Mouse (Mus musculus) hindbrain, embryonic 16.5 days (tissue): ENCODE results near the gene Gtf2h4. TPM values are rescaled to one million over a fixed set of nuclear protein-coding genes. Genes with fewer than 3 reads are reported as not detected.

Source experiments
- ATAC-seq: fragments of 200-750 bp; cut with Nextera tagmentation; 2 replicates; pipeline ENCODE4 v1.8.0; 2017; ENCODE audit warnings: moderate TSS enrichment, moderate library complexity
- H3K27ac ChIP-seq: fragments of 300-500 bp; sonication (generic); 2 replicates; pipeline ENCODE4 v1.5.1; 2014; ENCODE audit warnings: low read depth, mild to moderate bottlenecking, control low read depth, low read length, moderate library complexity
- H3K27me3 ChIP-seq: fragments of 300-500 bp; sonication (generic); replicated peaks from 2 replicates; pipeline ENCODE4 v1.6.1; 2014; ENCODE audit warnings: low read length; ENCODE audit not compliant: control insufficient read depth, insufficient read depth
- H3K36me3 ChIP-seq: fragments of 300-500 bp; sonication (generic); 2 replicates; pipeline ENCODE4 v1.6.1; 2014; ENCODE audit warnings: mild to moderate bottlenecking, low read length, moderate library complexity, mixed read lengths; ENCODE audit not compliant: control insufficient read depth, insufficient read depth
- H3K4me1 ChIP-seq: fragments of 300-500 bp; sonication (generic); 2 replicates; pipeline ENCODE4 v1.6.1; 2014; ENCODE audit warnings: low read depth, low read length; ENCODE audit not compliant: control insufficient read depth, insufficient read depth
- H3K4me2 ChIP-seq: fragments of 300-500 bp; sonication (generic); 2 replicates; pipeline ENCODE4 v1.6.1; 2014; ENCODE audit warnings: mild to moderate bottlenecking, low read length, control low read depth, moderate library complexity
- H3K4me3 ChIP-seq: fragments of 300-500 bp; sonication (generic); 2 replicates; pipeline ENCODE4 v1.5.1; 2014; ENCODE audit warnings: mild to moderate bottlenecking, low read length, control low read depth, moderate library complexity
- H3K9ac ChIP-seq: fragments of 300-500 bp; sonication (generic); 2 replicates; pipeline ENCODE4 v1.6.1; 2014; ENCODE audit warnings: low read depth, mild to moderate bottlenecking, control low read depth, low read length, moderate library complexity
- H3K9me3 ChIP-seq: fragments of 300-500 bp; sonication (generic); 2 replicates; pipeline ENCODE4 v1.6.1; 2014; ENCODE audit warnings: mild to moderate bottlenecking, low read length, moderate library complexity; ENCODE audit not compliant: control insufficient read depth
- WGBS: fragments of 180-500 bp; shearing (Covaris S2); extraction: QIAGEN DNeasy Blood & Tissue Kit; methylation state at CpG from one replicate; pipeline ENCODE4 v1.1.7; 2014; 5-methylcytosine and 5-hydroxymethylcytosine counted together
- polyA plus RNA-seq: library from polyadenylated mRNA; unstranded; fragments of >200 nt; fragmentation: Nextera tagmentation; extraction: Ambion mirVana; gene quantifications from 2 replicates; pipeline ENCODE4 v1.2.1, GENCODE M21; 2015

The Gtf2h4 gene
- polyA plus RNA-seq, 1 experiment from 2014 or later, result 27.8 TPM

DNA sequence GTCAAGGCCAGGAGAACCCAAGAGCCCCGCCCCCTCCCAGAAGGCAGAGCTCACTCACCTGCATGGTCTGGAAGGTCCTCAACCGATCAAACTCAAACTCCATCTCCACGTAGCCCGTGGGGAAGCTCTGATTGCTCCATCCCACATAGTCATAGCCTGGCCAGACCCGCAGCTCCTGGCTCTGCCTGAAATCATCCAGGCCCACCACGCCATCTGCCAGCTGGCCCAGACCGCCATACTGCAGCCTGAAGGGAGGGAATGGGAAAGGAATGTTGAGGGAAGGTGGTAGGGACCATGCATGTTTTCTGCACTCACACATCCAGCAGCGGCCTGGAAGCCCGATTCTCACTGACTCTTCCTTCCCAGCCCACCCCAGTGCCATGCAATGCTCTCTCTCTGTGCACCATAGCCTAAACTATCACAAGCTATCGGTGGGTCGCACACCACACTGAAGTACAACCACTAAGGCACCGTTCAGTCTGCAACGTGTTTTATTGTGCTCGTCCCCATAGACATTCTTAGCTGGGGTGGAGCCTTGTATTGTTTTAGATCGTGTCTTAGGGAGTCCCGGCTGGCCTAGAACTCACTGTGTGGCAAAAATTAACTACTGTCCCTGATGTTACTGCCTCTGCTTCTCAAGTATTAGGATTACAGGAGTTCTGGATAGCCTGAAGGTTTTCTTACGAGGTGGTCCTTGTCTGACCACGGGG, 16.6 kb upstream of the Gtf2h4 start:
- H3K4me1 ChIP-seq, result peaks cover 2% of the 10 kb centered on the region; the same call in 1 of the 2 replicates
- H3K9ac ChIP-seq, result no peak overlapping the region
- no peak overlapping the region for H3K4me2 ChIP-seq
- H3K36me3 ChIP-seq, result peaks cover 57% of the 10 kb centered on the region
- H3K27ac ChIP-seq, result no peak overlapping the region
- ATAC-seq, result no peak
- H3K4me3 ChIP-seq, result no peak overlapping the region
- WGBS, result 88% methylated on average over 18 of the region's 18 CpGs
- H3K9me3 ChIP-seq, result no peaks in the 10 kb centered on the region
- H3K27me3 ChIP-seq, result no peaks in the 10 kb centered on the region

DNA sequence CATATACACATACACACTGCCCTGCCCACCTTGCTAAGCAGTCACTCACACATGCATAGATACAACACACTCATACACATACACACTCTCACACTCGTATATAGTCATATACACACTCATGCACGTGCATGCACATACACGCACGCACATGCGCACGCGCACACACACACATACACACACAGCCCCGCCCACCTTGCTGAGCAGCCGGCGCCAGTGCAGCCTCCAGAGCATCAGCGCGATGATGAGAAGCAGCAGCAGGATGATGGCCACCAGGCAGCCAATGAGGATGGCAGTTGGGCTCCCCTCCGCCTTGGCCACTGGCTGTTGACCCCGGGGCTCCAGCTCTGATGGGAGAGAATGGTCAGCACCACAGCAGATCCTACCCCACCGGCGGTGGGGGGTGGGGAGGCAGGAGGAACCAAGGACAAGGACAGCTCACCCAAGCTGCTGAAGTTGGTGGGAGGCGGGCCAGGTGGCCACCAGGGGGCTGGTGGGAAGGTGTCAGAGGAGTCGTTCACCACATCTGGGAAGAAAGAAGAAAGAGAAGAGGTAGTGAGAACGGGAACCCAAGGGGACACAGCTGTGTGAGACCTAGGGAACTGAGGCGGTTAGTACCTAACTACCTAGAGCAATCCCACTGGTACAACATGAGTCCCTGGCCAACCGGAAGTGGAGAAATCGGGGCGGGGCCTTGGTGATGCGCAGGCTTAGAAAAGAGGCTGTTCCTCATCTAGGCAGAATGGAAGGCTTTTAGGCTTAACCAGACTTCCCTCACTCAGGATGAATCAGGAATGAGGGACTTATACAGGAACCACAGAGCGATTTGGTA, 15.0 kb upstream of the Gtf2h4 start:
- H3K4me1 ChIP-seq, result peaks cover 3% of the 10 kb centered on the region; the same call in 1 of the 2 replicates
- 0 out of 2 replicates have a peak, but pooled peaks have one; percentile 1 for ATAC-seq
- WGBS, result 88% methylated on average over 25 of the region's 25 CpGs
- no peak overlapping the region for H3K4me3 ChIP-seq
- no peaks in the 10 kb centered on the region for H3K9me3 ChIP-seq
- H3K27me3 ChIP-seq, result no peaks in the 10 kb centered on the region
- no peak overlapping the region for H3K27ac ChIP-seq
- no peak overlapping the region for H3K4me2 ChIP-seq
- peaks cover 64% of the 10 kb centered on the region for H3K36me3 ChIP-seq
- no peak overlapping the region for H3K9ac ChIP-seq

DNA sequence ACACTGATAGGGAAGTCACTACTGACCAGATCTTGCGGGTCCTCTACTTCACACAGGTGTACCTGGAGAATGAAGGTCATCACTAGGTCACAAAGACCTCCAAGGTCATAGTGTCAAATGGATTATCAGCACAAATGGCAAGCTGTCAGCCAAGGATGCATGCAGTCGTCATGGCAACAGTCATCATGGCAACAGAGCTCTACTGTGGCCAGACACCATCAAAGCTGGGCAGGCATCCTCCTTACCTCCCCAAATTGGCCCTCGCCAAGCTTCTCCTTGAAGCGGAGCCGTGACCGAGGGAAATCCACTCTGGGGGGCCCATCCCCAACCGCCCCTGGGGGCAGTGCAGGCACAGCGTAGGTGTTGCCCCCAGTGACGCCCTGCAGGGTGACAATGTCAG, 11.5 kb upstream of the Gtf2h4 start:
- Histone ChIP-seq H3K36me3 (peaks cover 59% of the 10 kb centered on the region), H3K9ac (no peak overlapping the region), H3K9me3 (no peaks in the 10 kb centered on the region), H3K27me3 (no peaks in the 10 kb centered on the region), H3K4me3 (no peak overlapping the region), H3K4me1 (peaks cover 3% of the 10 kb centered on the region; the same call in 1 of the 2 replicates), H3K4me2 (no peak overlapping the region), H3K27ac (no peak overlapping the region)
- WGBS, result 53% methylated on average over 9 of the region's 9 CpGs
- no peak for ATAC-seq

GRCm38 (mm10) chr17:35681986-35682385, 8.4 kb upstream of the Gtf2h4 start:
- Histone ChIP-seq H3K27me3 (no peaks in the 10 kb centered on the region), H3K27ac (no peak overlapping the region), H3K9ac (no peak overlapping the region), H3K9me3 (no peaks in the 10 kb centered on the region), H3K4me2 (no peak overlapping the region), H3K4me1 (peaks cover 3% of the 10 kb centered on the region; the same call in 1 of the 2 replicates), H3K4me3 (no peak overlapping the region), H3K36me3 (peaks cover 43% of the 10 kb centered on the region)
- no peak for ATAC-seq
- 84% methylated on average over 13 of the region's 13 CpGs for WGBS

GRCm38 (mm10) chr17:35680591-35680990, 7.1 kb upstream of the Gtf2h4 start:
- H3K9ac ChIP-seq, result no peak overlapping the region
- no peak for ATAC-seq
- H3K27ac ChIP-seq, result no peak overlapping the region
- H3K4me3 ChIP-seq, result no peak overlapping the region
- H3K27me3 ChIP-seq, result no peaks in the 10 kb centered on the region
- no peak overlapping the region for H3K4me2 ChIP-seq
- peaks cover 35% of the 10 kb centered on the region for H3K36me3 ChIP-seq
- H3K4me1 ChIP-seq, result peaks cover 3% of the 10 kb centered on the region; the same call in 1 of the 2 replicates
- H3K9me3 ChIP-seq, result no peaks in the 10 kb centered on the region
- 36% methylated on average over 6 of the region's 6 CpGs for whole genome bisulfite sequencing

DNA sequence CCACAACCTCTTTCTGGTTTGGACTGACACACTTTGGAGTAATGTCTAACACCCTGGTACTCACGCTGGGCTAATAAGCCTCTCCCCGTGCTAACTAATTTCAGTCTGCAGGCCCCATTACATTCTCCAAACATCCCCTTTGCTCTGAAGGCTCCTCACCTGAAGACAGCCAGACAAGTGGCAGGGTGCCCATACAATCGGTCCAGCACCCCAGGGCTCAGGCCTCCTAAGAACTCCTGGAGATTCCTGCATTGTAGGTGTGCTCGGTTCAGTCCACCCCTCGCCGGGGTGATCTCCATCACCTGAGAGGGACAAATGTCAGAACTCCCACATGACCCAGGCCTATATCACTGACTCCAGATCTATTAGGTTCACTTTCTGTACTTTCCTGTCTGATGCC, 1.0 kb downstream of the Gtf2h4 start:
- Histone ChIP-seq H3K4me2 (no peak overlapping the region), H3K4me1 (peaks cover 17% of the 10 kb centered on the region), H3K4me3 (no peak overlapping the region), H3K27me3 (no peaks in the 10 kb centered on the region), H3K27ac (no peak overlapping the region), H3K9me3 (no peaks in the 10 kb centered on the region), H3K9ac (no peak overlapping the region), H3K36me3 (0 out of 2 replicates have a peak, but pooled peaks cover 2% of the 10 kb centered on the region)
- ATAC-seq, result no peak
- WGBS, result 94% methylated on average over 6 of the region's 6 CpGs

GRCm38 (mm10) chr17:35671846-35672245, 1.7 kb downstream of the Gtf2h4 start:
- Histone ChIP-seq H3K27ac (no peak overlapping the region), H3K4me2 (no peak overlapping the region), H3K9ac (no peak overlapping the region), H3K27me3 (no peaks in the 10 kb centered on the region), H3K4me1 (peaks cover 17% of the 10 kb centered on the region), H3K4me3 (no peak overlapping the region), H3K36me3 (0 out of 2 replicates have a peak, but pooled peaks cover 2% of the 10 kb centered on the region), H3K9me3 (no peaks in the 10 kb centered on the region)
- WGBS, result 93% methylated on average over 6 of the region's 6 CpGs
- no peak for ATAC-seq

- no peak overlapping the region for H3K4me2 ChIP-seq
- no peak for ATAC-seq
- 0 out of 2 replicates have a peak, but pooled peaks cover 2% of the 10 kb centered on the region for H3K36me3 ChIP-seq
- H3K27me3 ChIP-seq, result no peaks in the 10 kb centered on the region
- WGBS, result 95% methylated on average over 9 of the region's 9 CpGs
- H3K9ac ChIP-seq, result no peak overlapping the region
- no peak overlapping the region for H3K4me3 ChIP-seq
- H3K27ac ChIP-seq, result no peak overlapping the region
- peaks cover 25% of the 10 kb centered on the region for H3K4me1 ChIP-seq
- no peaks in the 10 kb centered on the region for H3K9me3 ChIP-seq
These were observed 3.8 kb downstream of the Gtf2h4 start for GRCm38 (mm10) chr17:35669731-35670130.
